Mouse (Mus musculus): ENCODE results near the gene Mapk13. TPM values are rescaled to one million over a fixed set of nuclear protein-coding genes. Genes with fewer than 3 reads are reported as not detected.

The Mapk13 gene
- total and polyA plus RNA-seq, 3 experiments: 0.22 TPM; not detected in 2

DNA sequence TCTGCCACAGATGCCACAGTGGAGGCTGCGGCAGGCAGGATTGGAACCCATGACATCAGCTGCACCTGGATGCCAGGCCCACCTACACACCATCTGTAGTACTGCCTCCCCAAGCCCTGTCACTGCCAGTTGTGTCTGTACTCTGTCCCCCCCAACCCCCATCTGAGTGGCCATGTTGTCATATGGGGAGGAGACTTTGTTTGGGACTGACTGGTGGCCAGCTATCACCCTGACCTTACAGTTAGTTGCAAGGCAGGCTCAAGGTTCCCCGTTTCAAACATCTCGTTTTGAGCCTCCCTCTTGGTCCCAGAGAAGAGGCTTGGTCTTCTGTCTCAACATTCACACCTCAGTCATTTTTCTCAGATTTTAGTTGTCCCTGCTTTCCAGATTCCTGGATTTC, 10.6 kb downstream of the Mapk13 start:
- Histone ChIP-seq H3K4me1 (ENCODE audit: insufficient read depth, low read depth, low read length) (no peaks in the 10 kb centered on the region), H3K9me3 (replicated peaks) (no peaks in the 10 kb centered on the region; the same call in 1 of the 2 replicates), H3K4me3 (ENCODE audit: low read depth, low read length) (no peak overlapping the region), H3K27me3 (ENCODE audit: insufficient read depth, low read length) (peaks cover 21% of the 10 kb centered on the region), H3K36me3 (replicated peaks) (no peaks in the 10 kb centered on the region)
- ATAC-seq (ENCODE audit: extremely low read depth, insufficient number of reproducible peaks, low FRiP score, poor library complexity, severe bottlenecking): no peak
- no peak for TF ChIP-seq POLR2AphosphoS5 (IDR thresholded peaks at IDR 0.05; ENCODE audit: insufficient replicate concordance, low read depth, low read length)
- no peak for TF ChIP-seq TAL1 (conservative IDR thresholded peaks at IDR 0.05; ENCODE audit: low read depth, low read length)
- no peak for TF ChIP-seq CTCF (IDR thresholded peaks at IDR 0.05; ENCODE audit: low read depth, low read length)
- TF ChIP-seq GATA1 (IDR thresholded peaks at IDR 0.05; ENCODE audit: borderline replicate concordance, low read length): no peak
- TF ChIP-seq GATA2 (IDR thresholded peaks at IDR 0.05; ENCODE audit: borderline replicate concordance, low read depth, low read length): no peak
- DNase-seq (ENCODE audit: low spot score): no peak

DNA sequence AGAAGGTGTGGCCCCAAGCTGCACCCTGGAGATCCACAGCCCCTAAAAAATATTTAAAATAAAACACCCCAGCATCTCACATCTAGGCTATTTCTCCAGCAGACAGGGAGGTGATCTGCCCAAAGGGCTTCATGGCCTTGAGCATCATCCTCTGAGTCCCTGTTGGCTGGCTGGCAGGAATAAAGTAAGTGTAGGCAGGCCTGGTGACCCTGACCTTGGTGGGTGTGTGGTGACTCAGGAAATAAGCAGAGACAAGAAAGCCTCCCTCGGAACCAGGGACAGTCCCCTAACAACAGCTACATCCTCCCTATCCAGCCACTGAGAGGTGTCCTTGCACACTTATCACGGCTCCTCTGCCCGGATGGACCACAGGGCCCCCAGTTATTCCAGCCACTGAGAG, 11.7 kb downstream of the Mapk13 start:
- ATAC-seq (ENCODE audit: extremely low read depth, insufficient number of reproducible peaks, low FRiP score, poor library complexity, severe bottlenecking) (no peak), DNase-seq (ENCODE audit: low spot score) (no peak)
- Histone ChIP-seq H3K4me1 (ENCODE audit: insufficient read depth, low read depth, low read length) (no peaks in the 10 kb centered on the region), H3K9me3 (replicated peaks) (no peaks in the 10 kb centered on the region), H3K36me3 (replicated peaks) (no peaks in the 10 kb centered on the region), H3K4me3 (ENCODE audit: low read depth, low read length) (no peak overlapping the region), H3K27me3 (ENCODE audit: insufficient read depth, low read length) (peaks cover 22% of the 10 kb centered on the region)
- TF ChIP-seq GATA1 (IDR thresholded peaks at IDR 0.05; ENCODE audit: borderline replicate concordance, low read length) (no peak), CTCF (IDR thresholded peaks at IDR 0.05; ENCODE audit: low read depth, low read length) (no peak), POLR2AphosphoS5 (IDR thresholded peaks at IDR 0.05; ENCODE audit: insufficient replicate concordance, low read depth, low read length) (no peak)

- Histone ChIP-seq H3K4me3 (ENCODE audit: low read depth, low read length) (no peak overlapping the region), H3K36me3 (replicated peaks) (no peaks in the 10 kb centered on the region), H3K9me3 (replicated peaks) (no peaks in the 10 kb centered on the region), H3K4me1 (ENCODE audit: insufficient read depth, low read depth, low read length) (no peaks in the 10 kb centered on the region), H3K27me3 (ENCODE audit: insufficient read depth, low read length) (peaks cover 20% of the 10 kb centered on the region)
- DNase-seq (ENCODE audit: low spot score) (no peak), ATAC-seq (ENCODE audit: extremely low read depth, insufficient number of reproducible peaks, low FRiP score, poor library complexity, severe bottlenecking) (no peak)
- TF ChIP-seq CTCF (IDR thresholded peaks at IDR 0.05; ENCODE audit: low read depth, low read length) (no peak), GATA1 (IDR thresholded peaks at IDR 0.05; ENCODE audit: borderline replicate concordance, low read length) (no peak), TAL1 (conservative IDR thresholded peaks at IDR 0.05; ENCODE audit: low read depth, low read length) (no peak), GATA2 (IDR thresholded peaks at IDR 0.05; ENCODE audit: borderline replicate concordance, low read depth, low read length) (no peak), POLR2AphosphoS5 (IDR thresholded peaks at IDR 0.05; ENCODE audit: insufficient replicate concordance, low read depth, low read length) (no peak)
These were observed 12.4 kb downstream of the Mapk13 start for GRCm38 (mm10) chr17:28781290-28782045.

DNA sequence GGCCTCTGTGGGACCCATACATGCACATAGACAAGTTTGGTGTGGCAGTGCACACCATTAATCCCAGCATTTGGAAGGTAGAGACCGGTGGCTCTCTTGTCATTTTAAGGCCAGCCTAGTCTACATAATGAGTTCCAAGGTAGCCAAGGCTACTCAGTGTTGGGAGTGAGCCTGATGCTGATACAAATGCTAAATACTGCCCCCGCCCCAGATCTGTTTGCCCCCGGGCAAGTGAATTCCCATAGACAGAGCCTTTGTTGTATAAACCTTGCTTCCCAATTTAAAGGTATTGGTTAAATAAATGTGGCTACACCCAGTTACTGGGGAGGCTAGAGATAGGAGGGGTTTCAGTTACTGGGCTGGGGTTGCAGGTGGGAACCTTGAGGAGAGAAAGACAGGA, 15.9 kb downstream of the Mapk13 start:
- Histone ChIP-seq H3K4me1 (ENCODE audit: insufficient read depth, low read depth, low read length) (no peaks in the 10 kb centered on the region), H3K4me3 (ENCODE audit: low read depth, low read length) (no peak overlapping the region), H3K27me3 (ENCODE audit: insufficient read depth, low read length) (peaks cover 16% of the 10 kb centered on the region), H3K9me3 (replicated peaks) (no peaks in the 10 kb centered on the region), H3K36me3 (replicated peaks) (no peaks in the 10 kb centered on the region)
- DNase-seq (ENCODE audit: low spot score) (no peak), ATAC-seq (ENCODE audit: extremely low read depth, insufficient number of reproducible peaks, low FRiP score, poor library complexity, severe bottlenecking) (no peak)
- no peak for TF ChIP-seq GATA2 (IDR thresholded peaks at IDR 0.05; ENCODE audit: borderline replicate concordance, low read depth, low read length)
- no peak for TF ChIP-seq TAL1 (conservative IDR thresholded peaks at IDR 0.05; ENCODE audit: low read depth, low read length)
- no peak for TF ChIP-seq CTCF (IDR thresholded peaks at IDR 0.05; ENCODE audit: low read depth, low read length)
- no peak for TF ChIP-seq POLR2AphosphoS5 (IDR thresholded peaks at IDR 0.05; ENCODE audit: insufficient replicate concordance, low read depth, low read length)
- no peak for TF ChIP-seq GATA1 (IDR thresholded peaks at IDR 0.05; ENCODE audit: borderline replicate concordance, low read length)

- no peak for ATAC-seq (ENCODE audit: extremely low read depth, insufficient number of reproducible peaks, low FRiP score, poor library complexity, severe bottlenecking)
- no peaks in the 10 kb centered on the region for H3K4me1 ChIP-seq (ENCODE audit: insufficient read depth, low read depth, low read length)
- H3K27me3 ChIP-seq (ENCODE audit: insufficient read depth, low read length): peaks cover 18% of the 10 kb centered on the region
- no peaks in the 10 kb centered on the region for H3K9me3 ChIP-seq (replicated peaks)
- TF ChIP-seq TAL1 (conservative IDR thresholded peaks at IDR 0.05; ENCODE audit: low read depth, low read length): no peak
- TF ChIP-seq GATA2 (IDR thresholded peaks at IDR 0.05; ENCODE audit: borderline replicate concordance, low read depth, low read length): no peak
- TF ChIP-seq POLR2AphosphoS5 (IDR thresholded peaks at IDR 0.05; ENCODE audit: insufficient replicate concordance, low read depth, low read length): no peak
- TF ChIP-seq CTCF (IDR thresholded peaks at IDR 0.05; ENCODE audit: low read depth, low read length): no peak
- no peak for TF ChIP-seq GATA1 (IDR thresholded peaks at IDR 0.05; ENCODE audit: borderline replicate concordance, low read length)
- no peak for DNase-seq (ENCODE audit: low spot score)
- no peaks in the 10 kb centered on the region for H3K36me3 ChIP-seq (replicated peaks)
- H3K4me3 ChIP-seq (ENCODE audit: low read depth, low read length): no peak overlapping the region
These were observed 18.4 kb downstream of the Mapk13 start for GRCm38 (mm10) chr17:28787507-28787906.

- Histone ChIP-seq H3K36me3 (replicated peaks) (no peaks in the 10 kb centered on the region), H3K4me3 (ENCODE audit: low read depth, low read length) (no peak overlapping the region), H3K4me1 (ENCODE audit: insufficient read depth, low read depth, low read length) (peaks cover 21% of the 10 kb centered on the region), H3K27me3 (ENCODE audit: insufficient read depth, low read length) (peaks cover 23% of the 10 kb centered on the region), H3K9me3 (replicated peaks) (peaks cover 7% of the 10 kb centered on the region)
- ATAC-seq (ENCODE audit: extremely low read depth, insufficient number of reproducible peaks, low FRiP score, poor library complexity, severe bottlenecking) (no peak), DNase-seq (ENCODE audit: low spot score) (no peak)
- no peak for TF ChIP-seq GATA2 (IDR thresholded peaks at IDR 0.05; ENCODE audit: borderline replicate concordance, low read depth, low read length)
- no peak for TF ChIP-seq POLR2AphosphoS5 (IDR thresholded peaks at IDR 0.05; ENCODE audit: insufficient replicate concordance, low read depth, low read length)
- no peak for TF ChIP-seq TAL1 (conservative IDR thresholded peaks at IDR 0.05; ENCODE audit: low read depth, low read length)
- no peak for TF ChIP-seq GATA1 (IDR thresholded peaks at IDR 0.05; ENCODE audit: borderline replicate concordance, low read length)
- TF ChIP-seq CTCF (IDR thresholded peaks at IDR 0.05; ENCODE audit: low read depth, low read length): no peak
These were observed 27.9 kb downstream of the Mapk13 start for GRCm38 (mm10) chr17:28797031-28797430.
